Mouse (Mus musculus) layer of hippocampus, adult 2 months (tissue): ENCODE measurements around the gene Pitx3. TPM values are rescaled to one million over a fixed set of nuclear protein-coding genes. Genes with fewer than 3 reads are reported as not detected.

Experiments
- DNase-seq, 2 experiments: peaks; one replicate each; pipeline ENCODE4 v3.0.0; 2022; ENCODE audit warnings: low spot score in 2 of 2
- H3K27ac ChIP-seq: fragments of 200-600 bp; 2 replicates; pipeline ENCODE4 v1.8.1; 2022
- H3K4me3 ChIP-seq: fragments of 200-600 bp; 2 replicates; pipeline ENCODE4 v1.8.1; 2022; ENCODE audit warnings: mild to moderate bottlenecking
- CTCF ChIP-seq: fragments of 200-600 bp; conservative IDR thresholded peaks from 2 replicates; pipeline ENCODE4 v1.8.1; 2022; ENCODE audit warnings: antibody characterized with exemption, mild to moderate bottlenecking, moderate library complexity
- total RNA-seq, 2 experiments: library from RNA; stranded (reverse); gene quantifications; 2 replicates each; pipeline ENCODE4 v1.2.3; 2021

Pitx3 gene
- total RNA-seq, 2 experiments from 2014 or later: not detected

DNA sequence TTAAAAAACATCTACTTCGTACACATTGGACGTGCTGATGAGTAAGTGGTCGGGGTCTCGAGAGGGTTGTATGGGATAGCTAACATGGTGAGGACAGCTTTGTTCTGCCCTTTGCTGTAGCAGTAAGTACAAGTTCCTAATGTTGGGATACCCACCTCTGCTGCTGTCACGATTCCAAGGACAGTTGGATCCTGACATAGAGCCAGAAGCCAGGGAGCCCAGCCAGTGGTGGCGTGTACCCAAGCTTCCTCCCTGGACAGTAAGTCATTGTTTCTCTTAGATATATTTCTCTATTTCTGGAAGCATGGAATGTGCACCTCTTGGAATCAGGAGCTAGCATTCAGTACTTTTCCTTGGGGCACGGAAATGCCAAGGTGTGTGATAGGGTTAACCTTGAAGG lies 60.3 kb downstream of the Pitx3 start:
- Histone ChIP-seq H3K4me3 (no peak overlapping the region), H3K27ac (no peak overlapping the region)
- TF ChIP-seq CTCF: no peak
- no peak for DNase-seq

DNA sequence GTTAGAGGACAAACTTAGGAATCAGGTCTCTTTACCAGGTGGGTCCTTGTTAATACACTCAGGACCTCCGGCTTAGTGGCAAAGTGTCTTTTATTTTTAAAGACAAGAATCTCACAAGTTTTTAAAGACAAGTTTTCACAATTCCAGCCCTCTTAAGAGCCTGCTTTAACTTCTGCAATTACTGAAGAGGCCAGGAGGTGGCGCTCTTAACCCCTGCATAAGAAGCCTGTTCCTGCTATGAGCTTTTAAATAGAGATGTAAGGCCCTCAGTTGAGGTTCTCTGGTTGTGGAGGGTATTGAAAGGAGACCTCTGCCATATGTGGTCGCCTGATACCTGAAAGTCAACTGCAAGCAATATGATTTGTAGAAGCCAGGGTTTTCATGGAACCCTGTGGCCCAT lies 61.8 kb downstream of the Pitx3 start:
- peak; percentile 89 for TF ChIP-seq CTCF
- DNase-seq: peak; percentile 36 to 74
- Histone ChIP-seq H3K27ac (no peak overlapping the region), H3K4me3 (no peak overlapping the region)

Other genes with a start within 250 kb of the Pitx3 start
- 10 to 100 TPM; 19.0 to 20.6 TPM for gene Armh3, start 149.8 kb downstream of the Pitx3 start, total RNA-seq
- gene Hps6, start 144.8 kb downstream of the Pitx3 start, total RNA-seq: 1 to 10 TPM; 6.3 to 8.2 TPM
- gene Pprc1, start 103.4 kb downstream of the Pitx3 start, total RNA-seq: 10 to 100 TPM; 25.4 to 33.7 TPM
- gene Ldb1, start 103.1 kb downstream of the Pitx3 start, total RNA-seq: 100 to 1,000 TPM; 113 to 119 TPM
- 10 to 100 TPM; 48.7 to 51.8 TPM for gene Nolc1, start 72.5 kb downstream of the Pitx3 start, total RNA-seq
- not detected for gene Elovl3, start 16.4 kb downstream of the Pitx3 start, total RNA-seq
- 10 to 100 TPM; 83.2 to 94.5 TPM for gene Gbf1, start 4.2 kb upstream of the Pitx3 start, total RNA-seq
- gene Nfkb2, start 156.0 kb upstream of the Pitx3 start, total RNA-seq: 1 to 10 TPM; 2.1 to 2.4 TPM
- 100 to 1,000 TPM; 761 to 778 TPM for gene Psd, start 178.8 kb upstream of the Pitx3 start, total RNA-seq
- 10 to 100 TPM; 26.8 to 28.9 TPM for gene Fbxl15, start 179.9 kb upstream of the Pitx3 start, total RNA-seq
- 100 to 1,000 TPM; 171 to 178 TPM for gene Cuedc2, start 190.4 kb upstream of the Pitx3 start, total RNA-seq
- gene Mfsd13a, start 192.8 kb upstream of the Pitx3 start, total RNA-seq: 10 to 100 TPM; 30.2 to 30.5 TPM
- gene 2310034G01Rik, start 202.0 kb upstream of the Pitx3 start, total RNA-seq: 1 to 10 TPM; 1.0 to 1.3 TPM
- gene Actr1a, start 247.4 kb upstream of the Pitx3 start, total RNA-seq: 100 to 1,000 TPM; 179 to 184 TPM
- 10 to 100 TPM; 20.3 to 23.2 TPM for gene Sufu, start 248.6 kb upstream of the Pitx3 start, total RNA-seq